Mouse (Mus musculus) brain, embryonic 14.5 days (tissue): ENCODE results near the gene Fan1.

Source experiments
- CTCF ChIP-seq: fragments of 200-500 bp; IDR thresholded peaks from 2 replicates; pipeline ENCODE4 v1.5.1; 2012; ENCODE audit warnings: inconsistent platforms, mild to moderate bottlenecking, moderate library complexity, borderline replicate concordance; ENCODE audit not compliant: insufficient read depth, insufficient read length; ENCODE audit errors: extremely low read depth
- POLR2A ChIP-seq: fragments of 200-500 bp; IDR thresholded peaks from 2 replicates; pipeline ENCODE4 v1.6.1; 2012; ENCODE audit warnings: mild to moderate bottlenecking, inconsistent platforms, borderline replicate concordance; ENCODE audit not compliant: poor library complexity, insufficient read depth, insufficient read length, severe bottlenecking; ENCODE audit errors: extremely low read depth

DNA sequence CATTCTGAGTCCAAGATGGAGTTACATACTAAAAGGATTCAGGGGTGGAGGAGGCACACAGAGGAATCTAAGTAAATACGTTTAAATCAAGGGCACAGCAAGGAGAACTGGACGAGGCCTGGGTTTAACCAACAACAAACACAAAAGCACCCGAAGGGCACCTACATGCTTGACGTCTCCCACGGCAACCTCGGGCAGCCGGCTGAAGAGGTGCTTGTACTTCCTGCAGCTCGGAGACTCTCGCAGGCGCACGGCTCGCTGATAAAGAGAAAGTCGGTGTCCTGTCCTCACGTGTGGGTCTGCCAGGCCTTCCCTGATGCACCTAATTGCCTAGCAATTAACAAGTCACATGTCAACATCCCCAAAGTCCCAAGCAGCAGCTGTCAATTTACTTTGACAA lies 19.7 kb downstream of the Fan1 start:
- no peak for TF ChIP-seq CTCF
- no peak for TF ChIP-seq POLR2A
